Mouse (Mus musculus): ENCODE measurements around the gene Arhgap24. TPM values are rescaled to one million over a fixed set of nuclear protein-coding genes. Genes with fewer than 3 reads are reported as not detected.

Arhgap24 gene
- polyA plus RNA-seq, 1 experiment from 2014 or later: 3.2 TPM

DNA sequence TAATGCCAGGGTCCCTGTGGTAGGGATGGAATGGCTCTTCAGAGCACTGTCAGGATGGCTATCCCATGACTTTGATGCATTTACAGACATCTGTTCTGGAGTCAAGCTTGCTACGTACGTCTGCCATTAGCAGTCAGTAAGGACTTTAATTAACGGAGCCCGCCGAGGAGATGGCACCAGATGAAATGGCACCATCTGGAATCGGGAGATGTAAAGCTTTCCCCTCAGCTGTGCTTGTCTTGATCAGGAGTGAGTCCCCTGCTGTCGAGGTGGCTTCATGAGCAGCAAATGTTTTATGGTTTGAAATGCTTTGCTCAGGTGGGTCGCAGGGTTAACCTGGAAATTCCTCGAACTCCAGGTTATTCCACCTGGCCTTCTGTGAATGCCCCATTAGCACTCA lies 267.0 kb downstream of the Arhgap24 start:
- Histone ChIP-seq H3K9me3 (replicated peaks) (no peaks in the 10 kb centered on the region), H3K27me3 (no peaks in the 10 kb centered on the region), H3K4me1 (replicated peaks) (no peaks in the 10 kb centered on the region), H3K9ac (no peak overlapping the region), H3K4me2 (no peak overlapping the region), H3K27ac (replicated peaks) (no peak overlapping the region), H3K36me3 (replicated peaks) (no peaks in the 10 kb centered on the region), H3K4me3 (replicated peaks) (no peak overlapping the region)
- no peak for ATAC-seq (ENCODE audit: insufficient read depth)
- WGBS (ENCODE audit: insufficient replicate concordance): 74% methylated on average over 9 of the region's 9 CpGs

DNA sequence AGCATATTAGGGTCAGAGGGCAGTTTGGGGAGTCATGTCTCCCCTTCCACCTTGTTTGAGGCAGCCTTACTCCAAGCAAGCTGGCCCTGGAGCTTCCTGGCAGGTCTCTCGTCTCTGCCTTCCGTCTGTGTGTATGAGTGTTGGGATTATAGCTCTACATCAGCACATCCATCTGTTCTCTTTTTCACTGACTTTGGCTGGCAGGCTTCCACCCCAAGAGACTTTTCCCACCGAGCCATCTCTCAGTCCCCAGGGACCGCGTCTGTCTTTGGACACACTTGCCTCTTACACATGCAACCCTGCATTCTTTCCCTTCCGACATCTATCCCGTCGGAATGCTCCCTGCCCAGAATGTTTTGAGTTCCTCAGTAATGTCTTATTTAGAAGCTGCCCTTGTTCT lies 267.8 kb downstream of the Arhgap24 start:
- Histone ChIP-seq H3K4me1 (replicated peaks) (no peaks in the 10 kb centered on the region), H3K27ac (replicated peaks) (no peak overlapping the region), H3K9ac (no peak overlapping the region), H3K27me3 (no peaks in the 10 kb centered on the region), H3K36me3 (replicated peaks) (no peaks in the 10 kb centered on the region), H3K4me3 (replicated peaks) (no peak overlapping the region), H3K4me2 (no peak overlapping the region), H3K9me3 (replicated peaks) (no peaks in the 10 kb centered on the region)
- no peak for ATAC-seq (ENCODE audit: insufficient read depth)
- 66% methylated on average over 8 of the region's 8 CpGs for WGBS (ENCODE audit: insufficient replicate concordance)

DNA sequence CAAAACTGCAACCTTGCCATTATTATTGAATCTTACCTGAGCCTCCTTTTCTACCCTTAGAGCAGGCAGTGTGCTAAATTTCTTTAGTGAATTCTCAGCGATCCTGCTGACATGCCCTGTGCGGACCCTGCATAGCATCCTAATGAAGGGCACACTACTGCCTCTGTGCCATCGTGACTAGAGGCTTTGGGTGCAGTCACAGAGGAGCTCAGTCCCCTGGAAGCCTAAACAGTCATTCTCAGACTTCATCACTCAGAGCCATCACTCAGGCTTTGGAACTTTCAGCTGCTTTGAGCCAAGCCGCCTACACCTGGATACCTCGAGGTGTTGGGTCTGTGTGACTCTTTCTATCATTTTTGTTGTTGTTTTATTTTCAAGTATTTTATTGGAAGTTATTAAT lies 269.5 kb downstream of the Arhgap24 start:
- H3K36me3 ChIP-seq (replicated peaks): no peaks in the 10 kb centered on the region
- no peaks in the 10 kb centered on the region for H3K27me3 ChIP-seq
- H3K4me2 ChIP-seq: no peak overlapping the region
- WGBS (ENCODE audit: insufficient replicate concordance): 58% methylated on average over 5 of the region's 5 CpGs
- no peak overlapping the region for H3K4me3 ChIP-seq (replicated peaks)
- H3K9me3 ChIP-seq (replicated peaks): no peaks in the 10 kb centered on the region
- ATAC-seq (ENCODE audit: insufficient read depth): no peak
- H3K27ac ChIP-seq (replicated peaks): no peak overlapping the region
- H3K9ac ChIP-seq: no peak overlapping the region
- H3K4me1 ChIP-seq (replicated peaks): no peaks in the 10 kb centered on the region

DNA sequence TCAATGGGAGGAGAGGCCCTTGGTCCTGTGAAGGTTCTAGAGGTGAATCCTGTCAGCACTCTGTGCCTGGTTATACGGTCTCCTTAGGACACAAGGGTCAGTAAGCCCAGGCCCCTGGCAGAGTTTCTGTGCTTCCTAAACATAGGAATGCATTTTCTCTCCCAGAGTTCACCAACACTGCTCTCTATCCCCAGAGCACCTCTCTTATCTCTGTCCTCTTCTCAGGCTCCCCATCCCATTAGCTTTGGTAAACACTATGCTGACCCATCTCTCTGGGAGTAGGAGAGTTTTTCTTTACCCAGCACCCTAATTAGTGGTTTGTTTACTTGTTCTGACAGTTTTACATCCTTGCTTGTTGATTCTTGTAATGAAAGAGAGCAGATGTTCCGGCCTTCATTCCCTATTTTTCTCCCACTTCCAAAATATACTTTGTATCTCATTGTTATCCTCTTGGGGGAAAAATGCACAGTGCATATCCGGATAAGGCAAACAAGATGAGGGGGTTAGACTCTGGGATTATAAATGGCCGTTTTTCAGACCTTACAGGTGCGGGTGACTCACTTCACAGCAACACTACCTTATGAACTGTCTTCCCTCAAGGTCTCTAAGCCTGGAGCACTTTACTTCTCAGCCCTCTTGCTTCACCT lies 270.6 kb downstream of the Arhgap24 start:
- H3K27me3 ChIP-seq: no peaks in the 10 kb centered on the region
- no peak overlapping the region for H3K27ac ChIP-seq (replicated peaks)
- ATAC-seq (ENCODE audit: insufficient read depth): no peak
- no peaks in the 10 kb centered on the region for H3K9me3 ChIP-seq (replicated peaks)
- WGBS (ENCODE audit: insufficient replicate concordance): 26% methylated on average over 5 of the region's 5 CpGs
- no peak overlapping the region for H3K4me2 ChIP-seq
- H3K36me3 ChIP-seq (replicated peaks): no peaks in the 10 kb centered on the region
- H3K4me1 ChIP-seq (replicated peaks): no peaks in the 10 kb centered on the region
- no peak overlapping the region for H3K4me3 ChIP-seq (replicated peaks)
- H3K9ac ChIP-seq: no peak overlapping the region

DNA sequence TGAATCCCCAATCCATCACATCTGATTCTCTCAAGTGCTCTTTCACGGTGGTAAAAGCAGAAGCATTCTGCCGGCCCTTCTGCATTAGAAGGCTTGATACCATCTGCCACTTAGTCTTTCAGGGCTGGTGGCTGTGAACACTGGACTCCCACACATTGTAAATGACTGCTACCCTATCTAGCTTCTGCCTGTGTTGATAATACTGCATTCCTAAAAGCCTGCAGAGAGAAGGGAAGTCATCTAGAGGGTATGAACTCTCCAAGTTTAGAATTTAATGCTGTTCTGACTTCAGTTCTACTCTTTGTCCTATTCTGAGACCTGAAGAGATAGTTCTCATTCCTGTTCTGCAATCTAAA lies 271.1 kb downstream of the Arhgap24 start:
- H3K4me1 ChIP-seq (replicated peaks): no peaks in the 10 kb centered on the region
- H3K27me3 ChIP-seq: no peaks in the 10 kb centered on the region
- WGBS (ENCODE audit: insufficient replicate concordance): 10% methylated on average over 2 of the region's 2 CpGs
- no peaks in the 10 kb centered on the region for H3K9me3 ChIP-seq (replicated peaks)
- H3K27ac ChIP-seq (replicated peaks): no peak overlapping the region
- H3K4me3 ChIP-seq (replicated peaks): no peak overlapping the region
- H3K9ac ChIP-seq: no peak overlapping the region
- no peaks in the 10 kb centered on the region for H3K36me3 ChIP-seq (replicated peaks)
- H3K4me2 ChIP-seq: no peak overlapping the region
- ATAC-seq (ENCODE audit: insufficient read depth): no peak

DNA sequence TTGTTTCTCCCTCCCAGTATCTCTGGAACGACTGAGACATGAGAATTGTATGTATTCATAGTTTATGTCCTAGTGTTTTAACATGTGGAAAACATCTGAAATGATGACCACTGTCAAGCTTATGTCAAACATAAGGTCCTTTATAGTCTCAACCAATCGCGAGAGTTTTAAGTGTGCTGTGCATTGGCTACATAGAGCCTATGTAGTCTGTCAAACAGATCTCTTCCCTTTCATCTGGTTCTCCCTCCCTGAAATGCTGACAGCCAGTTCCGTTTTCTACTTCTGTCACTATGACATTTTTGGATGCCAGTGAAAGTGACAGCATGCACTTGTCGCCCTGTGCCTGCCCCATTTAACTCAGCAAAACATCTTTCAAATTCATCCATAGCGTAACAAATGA lies 275.8 kb downstream of the Arhgap24 start:
- no peaks in the 10 kb centered on the region for H3K4me1 ChIP-seq (replicated peaks)
- H3K27me3 ChIP-seq: no peaks in the 10 kb centered on the region
- no peak overlapping the region for H3K4me3 ChIP-seq (replicated peaks)
- H3K9me3 ChIP-seq (replicated peaks): no peaks in the 10 kb centered on the region
- no peak overlapping the region for H3K27ac ChIP-seq (replicated peaks)
- H3K4me2 ChIP-seq: no peak overlapping the region
- no peak overlapping the region for H3K9ac ChIP-seq
- no peaks in the 10 kb centered on the region for H3K36me3 ChIP-seq (replicated peaks)
- ATAC-seq (ENCODE audit: insufficient read depth): no peak
- WGBS (ENCODE audit: insufficient replicate concordance): 66% methylated on average over 6 of the region's 6 CpGs

DNA sequence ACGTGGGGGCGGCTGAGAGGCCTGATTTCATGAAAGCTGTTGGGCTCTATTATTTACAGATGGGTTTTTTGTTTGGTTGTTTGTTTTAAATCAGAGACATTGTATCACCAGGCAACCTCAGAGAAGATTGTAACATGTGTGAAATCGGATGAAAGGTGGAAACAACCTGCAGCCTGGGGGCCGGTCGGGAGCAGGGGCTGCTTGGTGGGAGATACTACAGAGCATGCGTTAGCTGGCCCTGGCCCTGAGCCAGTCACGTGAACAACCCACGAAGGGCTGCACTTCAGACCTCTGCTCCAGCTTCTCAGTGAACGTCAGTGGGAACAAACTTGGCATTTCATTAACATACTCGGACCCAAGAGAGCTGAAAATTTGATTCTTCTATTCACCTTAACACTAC lies 284.5 kb downstream of the Arhgap24 start:
- Histone ChIP-seq H3K9me3 (replicated peaks) (no peaks in the 10 kb centered on the region), H3K27ac (replicated peaks) (no peak overlapping the region), H3K4me3 (replicated peaks) (no peak overlapping the region), H3K36me3 (replicated peaks) (no peaks in the 10 kb centered on the region), H3K4me1 (replicated peaks) (no peaks in the 10 kb centered on the region), H3K9ac (no peak overlapping the region), H3K4me2 (no peak overlapping the region), H3K27me3 (no peaks in the 10 kb centered on the region)
- WGBS (ENCODE audit: insufficient replicate concordance): 64% methylated on average over 10 of the region's 10 CpGs
- ATAC-seq (ENCODE audit: insufficient read depth): no peak

DNA sequence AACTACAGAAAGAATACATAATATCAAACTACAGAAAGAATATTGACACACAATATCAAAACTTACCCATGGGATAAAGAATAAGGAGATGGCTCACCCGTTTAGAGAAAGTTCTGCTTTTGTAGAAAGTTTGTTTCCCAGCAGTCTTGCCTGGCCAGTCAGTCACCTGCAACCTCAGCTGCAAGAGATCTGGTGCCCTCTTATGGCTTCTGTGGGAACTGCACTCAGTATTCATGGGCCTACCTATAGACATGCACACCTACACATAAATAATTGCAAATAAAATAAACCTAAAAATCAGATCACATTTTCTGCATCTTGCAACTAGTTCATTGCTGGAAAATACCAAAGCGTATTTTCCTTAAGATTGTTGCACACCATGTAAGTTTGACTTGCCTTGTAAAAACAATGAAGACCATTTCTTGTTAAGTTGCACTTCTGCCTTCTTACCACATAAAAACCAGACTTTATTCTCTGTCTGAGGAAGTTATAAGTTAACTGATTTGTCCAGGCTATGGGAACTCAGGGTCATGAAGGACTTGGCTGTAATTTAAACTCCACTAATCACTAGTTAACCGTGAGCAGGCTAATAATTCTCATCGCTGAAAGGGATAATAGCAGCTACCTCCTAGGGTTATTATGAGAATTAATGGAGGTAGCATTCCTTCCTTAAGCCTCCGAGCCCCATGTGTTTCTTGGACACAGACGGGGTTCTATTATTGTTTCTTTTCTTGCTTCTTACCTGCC lies 285.3 kb downstream of the Arhgap24 start:
- H3K36me3 ChIP-seq (replicated peaks): no peaks in the 10 kb centered on the region
- H3K4me2 ChIP-seq: no peak overlapping the region
- H3K4me1 ChIP-seq (replicated peaks): no peaks in the 10 kb centered on the region
- no peaks in the 10 kb centered on the region for H3K9me3 ChIP-seq (replicated peaks)
- H3K27me3 ChIP-seq: no peaks in the 10 kb centered on the region
- WGBS (ENCODE audit: insufficient replicate concordance): 59% methylated on average over 6 of the region's 6 CpGs
- H3K4me3 ChIP-seq (replicated peaks): no peak overlapping the region
- no peak for ATAC-seq (ENCODE audit: insufficient read depth)
- no peak overlapping the region for H3K27ac ChIP-seq (replicated peaks)
- no peak overlapping the region for H3K9ac ChIP-seq

DNA sequence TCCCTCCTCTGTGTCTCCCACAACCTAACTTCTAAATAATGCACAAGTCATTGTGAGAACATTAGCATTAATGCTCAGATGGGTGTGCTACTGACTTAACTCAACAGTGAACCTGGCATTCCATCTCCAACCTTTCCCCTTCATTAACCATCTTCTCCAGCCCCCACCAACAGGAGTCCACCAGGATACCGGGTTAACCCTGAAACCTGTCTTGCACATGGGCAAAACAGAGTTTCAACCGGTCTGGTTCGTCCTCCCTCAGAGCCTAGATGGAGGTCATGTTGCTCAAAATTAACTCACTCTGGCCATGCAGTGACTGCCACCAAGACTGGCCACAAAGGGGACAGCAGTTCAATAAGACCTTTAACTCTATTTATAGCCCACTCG lies 285.9 kb downstream of the Arhgap24 start:
- H3K9me3 ChIP-seq (replicated peaks): no peaks in the 10 kb centered on the region
- ATAC-seq (ENCODE audit: insufficient read depth): no peak
- WGBS (ENCODE audit: insufficient replicate concordance): 64% methylated on average over 4 of the region's 4 CpGs
- H3K4me2 ChIP-seq: no peak overlapping the region
- H3K4me1 ChIP-seq (replicated peaks): no peaks in the 10 kb centered on the region
- H3K27ac ChIP-seq (replicated peaks): no peak overlapping the region
- H3K36me3 ChIP-seq (replicated peaks): no peaks in the 10 kb centered on the region
- no peak overlapping the region for H3K9ac ChIP-seq
- no peaks in the 10 kb centered on the region for H3K27me3 ChIP-seq
- no peak overlapping the region for H3K4me3 ChIP-seq (replicated peaks)

DNA sequence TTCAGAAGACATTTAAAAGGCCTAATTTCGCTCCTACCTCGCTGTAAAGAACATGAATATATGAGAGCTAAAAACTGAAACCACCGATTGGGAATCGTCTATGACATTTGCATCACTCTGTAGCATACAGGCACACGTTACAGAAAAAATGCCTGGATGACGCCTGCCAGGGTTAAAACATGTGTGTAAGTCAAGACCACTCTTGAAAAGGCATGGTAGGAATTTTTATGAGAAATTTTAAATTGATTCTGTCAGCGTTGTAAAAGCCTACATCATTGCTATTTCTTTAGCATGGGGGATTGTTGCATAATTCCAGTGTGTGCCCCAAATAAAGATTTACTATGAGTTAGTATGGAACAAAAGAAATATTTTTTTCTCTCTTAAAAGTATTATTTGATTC lies 286.6 kb downstream of the Arhgap24 start:
- Histone ChIP-seq H3K9ac (no peak overlapping the region), H3K27me3 (no peaks in the 10 kb centered on the region), H3K4me1 (replicated peaks) (no peaks in the 10 kb centered on the region), H3K27ac (replicated peaks) (no peak overlapping the region), H3K4me2 (no peak overlapping the region), H3K36me3 (replicated peaks) (no peaks in the 10 kb centered on the region), H3K4me3 (replicated peaks) (no peak overlapping the region), H3K9me3 (replicated peaks) (no peaks in the 10 kb centered on the region)
- no peak for ATAC-seq (ENCODE audit: insufficient read depth)
- 55% methylated on average over 7 of the region's 7 CpGs for WGBS (ENCODE audit: insufficient replicate concordance)

DNA sequence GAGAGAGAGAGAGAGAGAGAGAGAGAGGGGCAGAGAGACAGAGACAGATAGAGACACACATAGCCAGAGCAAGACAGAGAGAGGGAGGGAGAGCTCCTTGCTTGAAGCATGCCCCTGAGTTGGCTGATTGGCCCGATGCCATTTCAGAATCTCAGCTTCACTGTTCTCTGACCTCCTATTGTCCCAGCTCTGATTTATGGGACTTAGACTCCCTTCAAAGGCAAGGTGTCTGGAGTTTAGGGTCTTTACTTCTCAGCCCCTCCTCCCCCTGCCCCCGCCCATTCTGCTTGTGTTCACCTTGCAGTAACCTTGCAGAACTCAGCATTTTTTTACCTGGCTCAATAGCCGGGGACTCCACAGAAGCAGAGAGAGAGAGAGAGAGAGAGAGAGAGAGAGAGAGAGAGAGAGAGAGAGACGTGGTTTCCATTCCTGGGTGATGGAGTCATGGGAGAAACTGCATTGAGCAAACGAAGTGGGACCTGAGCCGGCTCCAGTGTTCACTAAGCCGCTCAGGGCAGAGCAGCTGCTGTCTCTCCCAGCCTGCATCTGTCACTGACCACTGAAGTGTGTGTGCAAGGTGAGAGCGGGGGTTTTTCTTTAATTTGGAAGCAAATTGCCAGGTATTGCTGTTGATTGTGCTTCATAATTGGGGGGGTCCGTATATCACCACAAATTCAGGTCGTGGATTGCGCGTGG lies 287.3 kb downstream of the Arhgap24 start:
- Histone ChIP-seq H3K36me3 (replicated peaks) (no peaks in the 10 kb centered on the region), H3K9ac (no peak overlapping the region), H3K27ac (replicated peaks) (no peak overlapping the region), H3K4me3 (replicated peaks) (no peak overlapping the region), H3K9me3 (replicated peaks) (no peaks in the 10 kb centered on the region), H3K4me2 (no peak overlapping the region), H3K4me1 (replicated peaks) (no peaks in the 10 kb centered on the region), H3K27me3 (no peaks in the 10 kb centered on the region)
- WGBS (ENCODE audit: insufficient replicate concordance): 61% methylated on average over 12 of the region's 12 CpGs
- ATAC-seq (ENCODE audit: insufficient read depth): no peak

Data from liver, embryonic 15.5 days (tissue).